Mouse (Mus musculus) midbrain, postnatal 0 days (tissue): ENCODE results near the gene Arhgap22. TPM values are rescaled to one million over a fixed set of nuclear protein-coding genes. Genes with fewer than 3 reads are reported as not detected.

Source experiments
- ATAC-seq: fragments of 200-750 bp; cut with Nextera tagmentation; 2 replicates; pipeline ENCODE4 v1.8.0; 2017; ENCODE audit warnings: moderate number of reproducible peaks, mild to moderate bottlenecking, moderate TSS enrichment, moderate library complexity; ENCODE audit not compliant: low FRiP score
- DNase-seq: peaks from one replicate; pipeline ENCODE4 v3.0.0-alpha.2; 2015; ENCODE audit warnings: low spot score
- H3K27ac ChIP-seq: fragments of 300-500 bp; sonication (generic); 2 replicates; pipeline ENCODE4 v1.5.1; 2014; ENCODE audit warnings: low read depth, mild to moderate bottlenecking, low read length, mixed read lengths
- H3K27me3 ChIP-seq: fragments of 300-500 bp; sonication (generic); 2 replicates; pipeline ENCODE4 v1.6.1; 2014; ENCODE audit warnings: low read length, control low read depth, mixed read lengths; ENCODE audit not compliant: insufficient read depth
- H3K36me3 ChIP-seq: fragments of 300-500 bp; sonication (generic); 2 replicates; pipeline ENCODE4 v1.6.1; 2014; ENCODE audit warnings: low read length, control low read depth, mixed read lengths; ENCODE audit not compliant: insufficient read depth
- H3K4me1 ChIP-seq: fragments of 300-500 bp; sonication (generic); 2 replicates; pipeline ENCODE4 v1.6.1; 2014; ENCODE audit warnings: mild to moderate bottlenecking, control low read depth, antibody characterized with exemption, low read length, mixed read lengths; ENCODE audit not compliant: insufficient read depth
- H3K4me2 ChIP-seq: fragments of 300-500 bp; sonication (generic); 2 replicates; pipeline ENCODE4 v1.6.1; 2014; ENCODE audit warnings: low read depth, mild to moderate bottlenecking, low read length, mixed read lengths; ENCODE audit not compliant: poor library complexity, severe bottlenecking
- H3K4me3 ChIP-seq: fragments of 300-500 bp; sonication (generic); 2 replicates; pipeline ENCODE4 v1.5.1; 2014; ENCODE audit warnings: low read depth, mild to moderate bottlenecking, low read length, moderate library complexity
- H3K9ac ChIP-seq: fragments of 300-500 bp; sonication (generic); replicated peaks from 2 replicates; pipeline ENCODE4 v1.6.1; 2014; ENCODE audit warnings: mild to moderate bottlenecking, low read length, moderate library complexity, mixed read lengths; ENCODE audit not compliant: poor library complexity, severe bottlenecking
- H3K9me3 ChIP-seq: fragments of 300-500 bp; sonication (generic); 2 replicates; pipeline ENCODE4 v1.6.1; 2016; ENCODE audit warnings: low read length, control low read depth
- CTCF ChIP-seq: IDR thresholded peaks from 2 replicates; pipeline ENCODE4 v1.5.1; 2016; ENCODE audit warnings: antibody characterized with exemption, mild to moderate bottlenecking
- WGBS: fragments of 180-500 bp; shearing (Covaris S2); extraction: QIAGEN DNeasy Blood & Tissue Kit; methylation state at CpG from one replicate; pipeline ENCODE4 v1.1.7; 2014; 5-methylcytosine and 5-hydroxymethylcytosine counted together
- polyA plus RNA-seq: library from polyadenylated mRNA; unstranded; fragments of >200 nt; fragmentation: Nextera tagmentation; extraction: Ambion mirVana; gene quantifications from 2 replicates; pipeline ENCODE4 v1.2.1, GENCODE M21; 2015
- total RNA-seq: library from RNA; depleted of rRNA; stranded (reverse); fragments of >200 nt; gene quantifications from 2 replicates; pipeline ENCODE4 v1.2.3, GENCODE M21; 2014

Gene Arhgap22
- total and polyA plus RNA-seq, 2 experiments from 2014 or later, result 3.4 to 4.2 TPM

- no peak for TF ChIP-seq CTCF
- Histone ChIP-seq H3K9ac (no peak overlapping the region), H3K4me3 (no peak overlapping the region), H3K4me2 (no peak overlapping the region), H3K9me3 (0 out of 2 replicates have a peak, but pooled peaks cover 4% of the 10 kb centered on the region), H3K36me3 (no peaks in the 10 kb centered on the region), H3K4me1 (no peaks in the 10 kb centered on the region), H3K27ac (no peak overlapping the region), H3K27me3 (no peaks in the 10 kb centered on the region)
- ATAC-seq (no peak), DNase-seq (no peak)
- 75% methylated on average over 2 of the region's 2 CpGs for WGBS
Measured at GRCm38 (mm10) chr14:33240400-33240799, 26.6 kb downstream of the Arhgap22 start.

GRCm38 (mm10) chr14:33243261-33243660 is 29.4 kb downstream of the Arhgap22 start:
- Histone ChIP-seq H3K27ac (no peak overlapping the region), H3K9me3 (0 out of 2 replicates have a peak, but pooled peaks cover 4% of the 10 kb centered on the region), H3K4me3 (no peak overlapping the region), H3K4me1 (no peaks in the 10 kb centered on the region), H3K4me2 (no peak overlapping the region), H3K36me3 (no peaks in the 10 kb centered on the region), H3K27me3 (no peaks in the 10 kb centered on the region), H3K9ac (no peak overlapping the region)
- 67% methylated on average over 2 of the region's 2 CpGs for WGBS
- TF ChIP-seq CTCF, result no peak
- ATAC-seq, result no peak
- no peak for DNase-seq

- DNase-seq (no peak), ATAC-seq (no peak)
- 72% methylated on average over 3 of the region's 3 CpGs for WGBS
- Histone ChIP-seq H3K4me1 (no peaks in the 10 kb centered on the region), H3K27ac (no peak overlapping the region), H3K4me2 (no peak overlapping the region), H3K9ac (no peak overlapping the region), H3K36me3 (no peaks in the 10 kb centered on the region), H3K4me3 (no peak overlapping the region), H3K9me3 (0 out of 2 replicates have a peak, but pooled peaks cover 4% of the 10 kb centered on the region), H3K27me3 (no peaks in the 10 kb centered on the region)
- no peak for TF ChIP-seq CTCF
Measured at GRCm38 (mm10) chr14:33244519-33244918, 30.7 kb downstream of the Arhgap22 start.

DNA sequence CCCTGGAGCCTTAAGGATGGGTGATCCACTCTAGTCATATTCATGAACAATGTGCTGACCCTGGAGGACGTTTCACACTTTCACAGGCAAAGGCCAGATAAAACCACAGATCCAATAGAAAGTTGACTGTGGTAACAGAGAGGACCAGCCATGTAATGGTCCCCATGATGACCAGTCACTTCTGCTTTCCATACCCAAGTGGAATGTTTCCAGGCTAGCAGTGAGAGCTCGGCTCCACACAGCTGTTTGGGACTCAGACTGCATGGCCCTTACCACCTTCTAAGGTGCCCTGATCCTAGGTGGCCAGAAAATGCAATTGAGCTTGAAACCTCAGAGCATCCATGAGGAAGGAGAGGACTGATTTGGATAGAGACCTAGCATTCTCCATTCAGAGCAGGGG is 31.1 kb downstream of the Arhgap22 start:
- no peaks in the 10 kb centered on the region for H3K4me1 ChIP-seq
- H3K36me3 ChIP-seq, result no peaks in the 10 kb centered on the region
- H3K4me2 ChIP-seq, result no peak overlapping the region
- no peak for DNase-seq
- ATAC-seq, result no peak
- TF ChIP-seq CTCF, result no peak
- no peaks in the 10 kb centered on the region for H3K27me3 ChIP-seq
- no peak overlapping the region for H3K9ac ChIP-seq
- 0 out of 2 replicates have a peak, but pooled peaks cover 4% of the 10 kb centered on the region for H3K9me3 ChIP-seq
- no peak overlapping the region for H3K27ac ChIP-seq
- H3K4me3 ChIP-seq, result no peak overlapping the region
- 82% methylated on average over 2 of the region's 2 CpGs for WGBS

- no peak for DNase-seq
- no peak overlapping the region for H3K9ac ChIP-seq
- WGBS, result 25% methylated on average over 8 of the region's 8 CpGs
- H3K27ac ChIP-seq, result no peak overlapping the region
- 0 out of 2 replicates have a peak, but pooled peaks cover 4% of the 10 kb centered on the region for H3K9me3 ChIP-seq
- H3K4me3 ChIP-seq, result no peak overlapping the region
- peak; percentile 55 for TF ChIP-seq CTCF
- no peaks in the 10 kb centered on the region for H3K36me3 ChIP-seq
- H3K27me3 ChIP-seq, result 0 out of 2 replicates have a peak, but pooled peaks cover 4% of the 10 kb centered on the region
- H3K4me1 ChIP-seq, result peaks cover 11% of the 10 kb centered on the region; the same call in 1 of the 2 replicates
- no peak overlapping the region for H3K4me2 ChIP-seq
- ATAC-seq, result no peak
Measured at GRCm38 (mm10) chr14:33246476-33246875, 32.6 kb downstream of the Arhgap22 start.

GRCm38 (mm10) chr14:33247623-33248022 is 33.8 kb downstream of the Arhgap22 start:
- DNase-seq (peak; percentile 11), ATAC-seq (no peak)
- Histone ChIP-seq H3K4me2 (no peak overlapping the region), H3K4me1 (peaks cover 11% of the 10 kb centered on the region; the same call in 1 of the 2 replicates), H3K27me3 (0 out of 2 replicates have a peak, but pooled peaks cover 4% of the 10 kb centered on the region), H3K9ac (no peak overlapping the region), H3K4me3 (no peak overlapping the region), H3K27ac (no peak overlapping the region), H3K9me3 (no peaks in the 10 kb centered on the region), H3K36me3 (no peaks in the 10 kb centered on the region)
- no peak for TF ChIP-seq CTCF
- 38% methylated on average over 11 of the region's 11 CpGs for WGBS
